Mouse (Mus musculus): Measurements from ENCODE around the gene Elmod3.
"Not testable (repeated sequence)": the region's sequence is repeated elsewhere in the genome, so short reads cannot be mapped to it uniquely, and the experiment has no call there.

DNA sequence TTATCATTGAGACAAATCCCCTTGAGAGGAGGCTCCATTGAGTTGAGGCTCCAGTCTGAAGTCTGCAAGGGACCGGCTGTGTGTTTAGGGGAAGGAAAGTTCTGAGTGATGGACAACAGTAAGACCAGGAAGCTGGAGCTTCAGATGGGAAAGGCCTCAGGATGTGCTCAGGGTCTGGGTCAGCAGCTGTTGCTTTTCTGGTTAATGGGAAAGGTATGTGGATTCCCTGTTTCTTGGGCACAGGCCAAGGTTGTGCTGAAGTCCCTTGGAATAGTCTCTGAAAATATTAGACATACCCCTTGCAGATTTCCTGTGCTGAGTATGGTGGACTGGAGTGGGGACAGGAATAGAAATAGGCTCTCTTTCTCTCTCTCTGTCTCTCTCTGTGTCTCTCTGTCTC lies 64.7 kb downstream of the Elmod3 start:
- not testable (repeated sequence) for TF ChIP-seq CTCF, EP300 (IDR thresholded peaks at IDR 0.05; ENCODE audit: low read depth)

Data from heart, postnatal 0 days (tissue).